Mouse (Mus musculus) lung, postnatal 0 days (tissue): ENCODE data around the gene Atox1. TPM values are rescaled to one million over a fixed set of nuclear protein-coding genes. Genes with fewer than 3 reads are reported as not detected.

Source experiments
- ATAC-seq: fragments of 200-750 bp; cut with Nextera tagmentation; 2 replicates; pipeline ENCODE4 v1.8.0; 2017; ENCODE audit warnings: moderate library complexity
- DNase-seq: peaks from one replicate; pipeline ENCODE4 v3.0.0-alpha.2; 2016; ENCODE audit warnings: low spot score
- H3K27ac ChIP-seq: fragments of 300-500 bp; sonication (generic); 2 replicates; pipeline ENCODE4 v1.5.1; 2014; ENCODE audit warnings: antibody characterized with exemption, mild to moderate bottlenecking, low read length, mixed read lengths
- H3K27me3 ChIP-seq: fragments of 300-500 bp; sonication (generic); replicated peaks from 2 replicates; pipeline ENCODE4 v1.6.1; 2014; ENCODE audit warnings: low read length, mixed read lengths; ENCODE audit not compliant: insufficient read depth
- H3K36me3 ChIP-seq: fragments of 300-500 bp; sonication (generic); 2 replicates; pipeline ENCODE4 v1.6.1; 2014; ENCODE audit warnings: low read length, mixed read lengths; ENCODE audit not compliant: insufficient read depth
- H3K4me1 ChIP-seq: fragments of 300-500 bp; sonication (generic); 2 replicates; pipeline ENCODE4 v1.6.1; 2014; ENCODE audit warnings: antibody characterized with exemption, low read depth, low read length, mixed read lengths; ENCODE audit not compliant: insufficient read depth
- H3K4me2 ChIP-seq: fragments of 300-500 bp; sonication (generic); replicated peaks from 2 replicates; pipeline ENCODE4 v1.6.1; 2014; ENCODE audit warnings: low read depth, mild to moderate bottlenecking, low read length, moderate library complexity, mixed read lengths
- H3K4me3 ChIP-seq: fragments of 300-500 bp; sonication (generic); 2 replicates; pipeline ENCODE4 v1.5.1; 2014; ENCODE audit warnings: low read depth, low read length
- H3K9ac ChIP-seq: fragments of 300-500 bp; sonication (generic); replicated peaks from 2 replicates; pipeline ENCODE4 v1.6.1; 2014; ENCODE audit warnings: low read depth, mild to moderate bottlenecking
- H3K9me3 ChIP-seq: fragments of 300-500 bp; sonication (generic); 2 replicates; pipeline ENCODE4 v1.6.1; 2016; ENCODE audit warnings: low read length, mixed read lengths
- CTCF ChIP-seq: IDR thresholded peaks from 2 replicates; pipeline ENCODE4 v1.5.1; 2016; ENCODE audit warnings: antibody characterized with exemption, mild to moderate bottlenecking
- EP300 ChIP-seq: IDR thresholded peaks from 2 replicates; pipeline ENCODE4 v1.6.1; 2016; ENCODE audit warnings: antibody characterized with exemption, mild to moderate bottlenecking, control low read depth
- WGBS: fragments of 180-500 bp; shearing (Covaris S2); extraction: QIAGEN DNeasy Blood & Tissue Kit; methylation state at CpG from one replicate; pipeline ENCODE4 v1.1.7; 2014; 5-methylcytosine and 5-hydroxymethylcytosine counted together
- polyA plus RNA-seq: library from polyadenylated mRNA; unstranded; fragments of >200 nt; fragmentation: Nextera tagmentation; extraction: Ambion mirVana; gene quantifications from 2 replicates; pipeline ENCODE4 v1.2.1, GENCODE M21; 2015

Gene Atox1
- polyA plus RNA-seq: 440 and 498 TPM in 2 replicates

DNA sequence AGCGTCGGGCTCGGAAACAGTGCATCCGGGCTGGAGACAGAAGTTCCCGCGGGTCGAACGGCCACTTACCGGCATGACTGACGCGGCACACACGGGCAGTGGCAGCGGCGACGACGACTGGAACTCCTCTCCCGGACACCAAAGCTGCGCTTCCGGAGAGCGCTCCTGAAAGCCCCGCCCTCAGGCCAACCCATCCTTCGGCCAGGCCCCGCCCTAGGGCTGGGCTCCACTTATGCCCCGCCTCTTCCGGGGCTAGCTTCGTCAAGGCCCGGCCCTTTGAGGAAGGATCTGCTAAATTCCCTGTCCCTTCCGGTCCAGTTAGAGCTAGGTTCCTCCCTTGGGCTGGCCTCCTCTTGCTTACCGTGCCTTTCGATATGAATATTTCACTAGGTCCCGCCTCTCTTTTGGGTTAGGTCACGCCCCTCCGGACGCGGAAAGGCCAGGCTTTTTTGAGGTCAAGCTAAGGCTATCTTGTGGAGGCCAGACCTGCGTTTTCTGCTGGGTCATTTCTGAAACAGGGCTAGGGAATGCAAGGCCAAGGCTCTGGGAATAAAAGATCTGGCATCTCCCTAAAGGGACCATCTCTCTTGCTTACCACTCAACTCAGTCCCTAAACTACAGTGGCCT, at the start of gene Atox1:
Atox1 (minus strand) TSS at position 221 of the 627 bp plus-strand sequence.
- Histone ChIP-seq H3K4me3 (peak within 1 kb of the TSS; percentile 64), H3K27me3 (no peaks in the 10 kb centered on the region), H3K4me2 (peak within 1 kb of the TSS; percentile 83)

DNA sequence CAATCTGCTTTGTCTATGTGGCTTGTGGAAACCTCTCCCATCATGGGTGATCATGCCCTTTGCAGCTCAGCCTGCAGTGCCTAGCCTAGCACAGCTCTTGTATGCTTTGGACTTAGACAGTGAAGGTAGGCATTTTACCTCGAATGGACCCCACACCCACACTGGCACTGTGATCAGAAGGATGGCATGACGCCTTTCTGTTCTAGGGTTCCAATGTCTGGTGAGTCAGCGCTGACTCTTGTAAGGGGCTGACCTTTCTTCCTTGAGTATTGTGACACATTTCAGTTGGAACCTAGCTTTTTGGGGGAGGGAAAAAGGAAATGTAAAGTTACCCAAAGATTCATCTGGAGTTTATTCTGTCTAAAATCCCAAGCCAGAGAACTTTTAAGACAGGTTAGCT, 44.4 kb upstream of the Atox1 start:
- no peaks in the 10 kb centered on the region for H3K9me3 ChIP-seq
- H3K27me3 ChIP-seq: no peaks in the 10 kb centered on the region
- H3K4me3 ChIP-seq: no peak overlapping the region
- no peak for DNase-seq
- WGBS: 81% methylated on average over 3 of the region's 3 CpGs
- H3K36me3 ChIP-seq: peaks cover 2% of the 10 kb centered on the region; the same call in 1 of the 2 replicates
- no peak overlapping the region for H3K27ac ChIP-seq
- TF ChIP-seq EP300: no peak
- TF ChIP-seq CTCF: no peak
- H3K4me2 ChIP-seq: no peak overlapping the region
- H3K4me1 ChIP-seq: no peaks in the 10 kb centered on the region
- no peak overlapping the region for H3K9ac ChIP-seq
- no peak for ATAC-seq

More for the DNA sequence above, at the start of gene Atox1:
- Histone ChIP-seq H3K9ac (peak within 1 kb of the TSS; percentile 51), H3K9me3 (no peaks in the 10 kb centered on the region), H3K27ac (peak within 1 kb of the TSS; percentile 84), H3K4me1 (peaks cover 4% of the 10 kb centered on the region; the same call in 1 of the 2 replicates), H3K36me3 (no peaks in the 10 kb centered on the region)
- ATAC-seq: peak; percentile 99
- peak; percentile 99 for DNase-seq
- TF ChIP-seq EP300: peak; percentile 33; the same call in 1 of the 2 replicates
- no peak for TF ChIP-seq CTCF
- WGBS: under 1% methylated on average over 35 of the region's 36 CpGs

DNA sequence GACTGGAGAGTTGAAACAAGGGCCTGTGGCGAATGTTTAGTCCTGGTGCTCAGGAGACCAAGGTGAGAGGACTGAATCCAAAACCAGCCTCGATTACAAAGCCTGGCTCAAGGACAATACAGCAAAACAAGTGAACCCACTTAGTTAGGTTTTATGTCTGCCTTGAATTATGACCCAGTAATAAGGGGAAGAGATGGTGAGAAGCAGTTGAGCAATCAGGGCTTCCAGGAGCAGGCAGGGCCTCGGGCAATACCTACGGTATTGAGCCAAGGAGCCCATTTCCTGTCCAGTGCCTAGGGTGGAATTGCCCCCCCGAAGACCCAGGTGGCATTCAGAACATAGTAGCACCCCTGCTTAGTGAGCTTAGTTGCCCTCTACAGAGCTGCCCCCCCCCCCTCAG, 41.8 kb upstream of the Atox1 start:
- no peak for ATAC-seq

DNA sequence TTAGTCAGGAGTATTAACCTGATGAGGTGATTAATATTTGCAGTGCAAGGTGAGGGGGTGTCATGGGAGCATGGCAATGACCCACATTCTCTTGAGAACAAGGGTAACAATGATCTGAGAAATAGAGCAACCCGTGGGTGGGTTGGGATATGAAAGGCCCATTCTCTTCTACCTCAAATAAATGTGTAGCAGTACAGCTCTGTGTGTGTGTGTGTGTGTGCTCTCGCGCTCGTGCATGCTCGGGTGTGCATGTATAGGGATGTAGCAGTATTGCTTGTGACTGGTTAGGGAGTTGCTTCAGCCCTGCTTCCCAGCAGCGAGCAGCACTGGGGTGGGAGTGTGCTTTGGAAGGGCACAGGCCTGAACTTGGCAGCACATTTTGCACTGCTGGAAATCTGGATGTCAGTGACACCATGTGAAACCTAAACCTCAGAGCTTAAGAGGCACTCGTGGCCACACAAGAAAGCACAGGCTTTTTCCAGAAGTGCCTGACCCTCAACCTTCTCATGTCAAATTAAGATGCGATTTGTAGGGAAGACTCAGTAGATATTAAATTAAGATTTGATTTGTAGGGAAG, 41.0 kb upstream of the Atox1 start:
- no peak for DNase-seq
- TF ChIP-seq CTCF: no peak
- TF ChIP-seq EP300: no peak
- Histone ChIP-seq H3K27me3 (no peaks in the 10 kb centered on the region), H3K9ac (no peak overlapping the region), H3K36me3 (peaks cover 17% of the 10 kb centered on the region), H3K9me3 (no peaks in the 10 kb centered on the region), H3K4me1 (no peaks in the 10 kb centered on the region), H3K27ac (no peak overlapping the region), H3K4me3 (no peak overlapping the region), H3K4me2 (no peak overlapping the region)
- WGBS: 84% methylated on average over 8 of the region's 8 CpGs
- no peak for ATAC-seq

More for the DNA sequence above, 41.8 kb upstream of the Atox1 start:
- H3K27ac ChIP-seq: no peak overlapping the region
- H3K36me3 ChIP-seq: peaks cover 17% of the 10 kb centered on the region
- H3K4me3 ChIP-seq: no peak overlapping the region
- no peaks in the 10 kb centered on the region for H3K4me1 ChIP-seq
- no peak for DNase-seq
- H3K27me3 ChIP-seq: no peaks in the 10 kb centered on the region
- no peak overlapping the region for H3K4me2 ChIP-seq
- H3K9me3 ChIP-seq: no peaks in the 10 kb centered on the region
- no peak overlapping the region for H3K9ac ChIP-seq
- WGBS: 61% methylated on average over 5 of the region's 5 CpGs
- no peak for TF ChIP-seq CTCF
- no peak for TF ChIP-seq EP300

DNA sequence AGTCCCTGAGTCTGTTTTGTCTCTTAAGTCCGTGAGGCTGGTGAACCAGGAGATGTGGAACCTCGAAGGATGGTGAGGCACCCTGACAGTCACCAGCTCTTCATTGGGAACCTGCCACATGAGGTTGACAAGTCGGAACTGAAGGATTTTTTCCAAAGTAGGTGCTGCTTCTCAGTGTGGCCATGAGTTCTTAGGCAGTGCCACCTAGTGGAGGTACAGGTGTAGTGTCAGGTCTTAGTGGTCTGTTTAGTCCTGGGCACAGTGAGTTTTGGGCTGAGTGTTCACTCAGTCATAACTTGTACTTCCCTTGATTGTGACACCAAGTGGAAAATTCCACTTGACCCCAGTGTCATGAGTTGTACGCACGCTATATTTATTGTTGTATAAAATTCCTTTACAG, 36.8 kb upstream of the Atox1 start:
- Histone ChIP-seq H3K4me3 (no peak overlapping the region), H3K9me3 (no peaks in the 10 kb centered on the region), H3K27ac (no peak overlapping the region), H3K4me2 (no peak overlapping the region), H3K27me3 (no peaks in the 10 kb centered on the region), H3K4me1 (no peaks in the 10 kb centered on the region), H3K9ac (no peak overlapping the region), H3K36me3 (peaks cover 46% of the 10 kb centered on the region)
- 33% methylated on average over 5 of the region's 5 CpGs for WGBS
- ATAC-seq: peak; percentile 62
- DNase-seq: peak; percentile 79
- no peak for TF ChIP-seq EP300
- peak; percentile 90 for TF ChIP-seq CTCF

DNA sequence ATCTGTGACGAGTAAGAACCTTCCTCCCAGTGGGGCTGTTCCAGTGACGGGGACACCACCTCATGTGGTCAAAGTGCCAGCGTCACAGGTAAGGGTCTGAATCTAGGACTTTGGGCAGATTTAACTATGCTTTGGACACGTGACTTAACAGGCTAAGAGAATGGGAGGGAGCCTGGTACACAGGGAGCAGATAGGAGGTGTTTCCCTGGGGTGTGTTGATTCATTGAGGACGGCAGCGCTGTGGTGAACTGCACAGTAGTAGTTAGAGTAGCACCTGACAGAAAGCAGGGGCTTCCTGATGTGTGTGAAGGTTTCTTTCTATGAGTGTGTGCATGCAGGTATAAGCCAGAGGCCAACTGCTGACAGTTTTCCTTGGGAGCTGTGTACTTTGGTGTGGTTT, 35.1 kb upstream of the Atox1 start:
- ATAC-seq (no peak), DNase-seq (no peak)
- H3K4me3 ChIP-seq: no peak overlapping the region
- no peak overlapping the region for H3K4me2 ChIP-seq
- H3K4me1 ChIP-seq: no peaks in the 10 kb centered on the region
- WGBS: 87% methylated on average over 6 of the region's 6 CpGs
- H3K36me3 ChIP-seq: peaks cover 57% of the 10 kb centered on the region
- H3K27me3 ChIP-seq: no peaks in the 10 kb centered on the region
- TF ChIP-seq CTCF (no peak), EP300 (no peak)
- no peaks in the 10 kb centered on the region for H3K9me3 ChIP-seq
- H3K27ac ChIP-seq: no peak overlapping the region
- no peak overlapping the region for H3K9ac ChIP-seq
